Mouse (Mus musculus) CH12.LX (cell line): Measurements from ENCODE around the gene Pdlim1. TPM values are rescaled to one million over a fixed set of nuclear protein-coding genes. Genes with fewer than 3 reads are reported as not detected.

ENCODE experiments used
- DNase-seq: peaks from one replicate; pipeline ENCODE4 v3.0.0-alpha.2; 2013; ENCODE audit errors: extremely low read depth
- H3K27ac ChIP-seq: 2 replicates; pipeline ENCODE4 v1.5.1; 2012; ENCODE audit warnings: low read depth, mild to moderate bottlenecking, control low read depth, moderate library complexity; ENCODE audit not compliant: insufficient read depth
- H3K27me3 ChIP-seq: replicated peaks from 2 replicates; pipeline ENCODE3; 2012; ENCODE audit warnings: inconsistent platforms
- H3K36me3 ChIP-seq, 2 experiments: replicated peaks in 1 of 2; 2 replicates each; pipeline versions ENCODE3 to v1.6.1; 2012; ENCODE audit warnings: inconsistent platforms in 1 of 2, low read length in 1 of 2, mild to moderate bottlenecking in 1 of 2, mixed read lengths in 1 of 2, moderate library complexity in 1 of 2; ENCODE audit not compliant: control insufficient read depth in 1 of 2, insufficient read depth in 1 of 2
- H3K4me1 ChIP-seq, 2 experiments: 2 replicates each; pipeline ENCODE4 v1.6.1; 2012; ENCODE audit warnings: inconsistent platforms in 1 of 2, moderate library complexity in 1 of 2; ENCODE audit not compliant: insufficient read depth in 2 of 2, control insufficient read depth in 1 of 2
- H3K4me2 ChIP-seq: 2 replicates; pipeline ENCODE4 v1.6.1; 2012; ENCODE audit warnings: low read depth, mild to moderate bottlenecking, control low read depth; ENCODE audit not compliant: poor library complexity, insufficient read depth, severe bottlenecking
- H3K4me3 ChIP-seq, 3 experiments: fragments of 150-350 bp in 1 of 3; sonication (generic) in 1 of 3; replicated peaks in 1 of 3; 2 replicates each; pipeline versions ENCODE3 to v1.5.1; 2011 to 2012; ENCODE audit warnings: low read depth in 2 of 3, low read length in 2 of 3, mild to moderate bottlenecking in 2 of 3, moderate library complexity in 2 of 3, control low read depth in 1 of 3, improper control_type of control experiment in 1 of 3, inconsistent platforms in 1 of 3, mixed read lengths in 1 of 3; ENCODE audit not compliant: poor library complexity in 1 of 3
- H3K79me2 ChIP-seq: replicated peaks from 2 replicates; pipeline ENCODE4 v1.6.1; 2012; ENCODE audit warnings: mild to moderate bottlenecking, moderate library complexity; ENCODE audit not compliant: control insufficient read depth, poor library complexity, insufficient read depth, severe bottlenecking; ENCODE audit errors: extremely low read depth
- H3K9ac ChIP-seq: 2 replicates; pipeline ENCODE4 v1.6.1; 2012; ENCODE audit warnings: low read depth, mild to moderate bottlenecking, control low read depth, moderate library complexity; ENCODE audit not compliant: insufficient read depth
- H3K9me3 ChIP-seq: replicated peaks from 2 replicates; pipeline ENCODE3; 2012; ENCODE audit warnings: low read length, inconsistent platforms, mixed read lengths
- BHLHE40 ChIP-seq: IDR thresholded peaks from 2 replicates; pipeline ENCODE4 v1.6.1; 2011; ENCODE audit warnings: mild to moderate bottlenecking, low read depth, low read length, improper control_type of control experiment
- CTCF ChIP-seq, 2 experiments: IDR thresholded peaks in 1 of 2; conservative IDR thresholded peaks in 1 of 2; 2 replicates each; pipeline ENCODE4 v1.5.1; 2011 to 2012; ENCODE audit warnings: low read depth in 2 of 2, low read length in 2 of 2, improper control_type of control experiment in 1 of 2, inconsistent platforms in 1 of 2, mild to moderate bottlenecking in 1 of 2, moderate library complexity in 1 of 2
- E2F4 ChIP-seq: IDR thresholded peaks from 2 replicates; pipeline ENCODE4 v1.6.1; 2011; ENCODE audit warnings: low read depth, low read length, improper control_type of control experiment; ENCODE audit not compliant: insufficient replicate concordance
- ELF1 ChIP-seq: IDR thresholded peaks from 2 replicates; pipeline ENCODE4 v1.6.1; 2014; ENCODE audit warnings: low read depth, mild to moderate bottlenecking, inconsistent platforms, low read length, improper control_type of control experiment
- EP300 ChIP-seq: IDR thresholded peaks from 2 replicates; pipeline ENCODE4 v1.6.1; 2011; ENCODE audit warnings: low read length, improper control_type of control experiment
- GABPA ChIP-seq: IDR thresholded peaks from 2 replicates; pipeline ENCODE4 v1.6.1; 2012; ENCODE audit warnings: low read depth, low read length, improper control_type of control experiment, inconsistent platforms; ENCODE audit not compliant: insufficient replicate concordance
- HCFC1 ChIP-seq: IDR thresholded peaks from 2 replicates; pipeline ENCODE4 v1.6.1; 2012; ENCODE audit warnings: low read depth, mild to moderate bottlenecking, inconsistent platforms, low read length, improper control_type of control experiment
- IRF4 ChIP-seq: IDR thresholded peaks from 2 replicates; pipeline ENCODE4 v1.6.1; 2014; ENCODE audit warnings: low read depth, mild to moderate bottlenecking, inconsistent platforms, low read length, improper control_type of control experiment
- JUN ChIP-seq: IDR thresholded peaks from 2 replicates; pipeline ENCODE4 v1.6.1; 2011; ENCODE audit warnings: low read depth, mild to moderate bottlenecking, low read length, improper control_type of control experiment, moderate library complexity; ENCODE audit not compliant: insufficient read depth
- MAFK ChIP-seq: IDR thresholded peaks from 2 replicates; pipeline ENCODE4 v1.6.1; 2011; ENCODE audit warnings: low read length, improper control_type of control experiment; ENCODE audit not compliant: insufficient replicate concordance
- MAX ChIP-seq: IDR thresholded peaks from 2 replicates; pipeline ENCODE4 v1.6.1; 2011; ENCODE audit warnings: low read length, improper control_type of control experiment
- MXI1 ChIP-seq: IDR thresholded peaks from 2 replicates; pipeline ENCODE4 v1.6.1; 2011; ENCODE audit warnings: mild to moderate bottlenecking, low read depth, low read length, improper control_type of control experiment
- MYC ChIP-seq: IDR thresholded peaks from 2 replicates; pipeline ENCODE4 v1.6.1; 2011; ENCODE audit warnings: low read depth, mild to moderate bottlenecking, improper control_type of control experiment, low read length
- NELFE ChIP-seq: IDR thresholded peaks from 2 replicates; pipeline ENCODE4 v1.6.1; 2011; ENCODE audit warnings: low read depth, low read length, improper control_type of control experiment
- PAX5 ChIP-seq: IDR thresholded peaks from 2 replicates; pipeline ENCODE4 v1.6.1; 2012; ENCODE audit warnings: low read length, inconsistent platforms, mixed read lengths
- RAD21 ChIP-seq: IDR thresholded peaks from 2 replicates; pipeline ENCODE4 v1.6.1; 2011; ENCODE audit warnings: low read depth, mild to moderate bottlenecking, low read length, improper control_type of control experiment, moderate library complexity
- RCOR1 ChIP-seq: conservative IDR thresholded peaks from 2 replicates; pipeline ENCODE4 v1.6.1; 2012; ENCODE audit warnings: low read depth, mild to moderate bottlenecking, inconsistent platforms, low read length, improper control_type of control experiment
- SIN3A ChIP-seq: IDR thresholded peaks from 2 replicates; pipeline ENCODE4 v1.6.1; 2012; ENCODE audit warnings: low read length, improper control_type of control experiment, inconsistent platforms
- SMC3 ChIP-seq: IDR thresholded peaks from 2 replicates; pipeline ENCODE4 v1.6.1; 2011; ENCODE audit warnings: low read depth, low read length, improper control_type of control experiment
- TCF12 ChIP-seq: IDR thresholded peaks from 2 replicates; pipeline ENCODE4 v1.6.1; 2014; ENCODE audit warnings: low read depth, mild to moderate bottlenecking, inconsistent platforms, low read length, improper control_type of control experiment
- UBTF ChIP-seq: IDR thresholded peaks from 2 replicates; pipeline ENCODE4 v1.6.1; 2012; ENCODE audit warnings: low read depth, mild to moderate bottlenecking, inconsistent platforms, low read length, improper control_type of control experiment, moderate library complexity
- ZC3H11A ChIP-seq: IDR thresholded peaks from 2 replicates; pipeline ENCODE4 v1.6.1; 2012; ENCODE audit warnings: low read depth, mild to moderate bottlenecking, inconsistent platforms, low read length, improper control_type of control experiment
- ZKSCAN1 ChIP-seq: IDR thresholded peaks from 2 replicates; pipeline ENCODE4 v1.6.1; 2012; ENCODE audit warnings: low read depth, inconsistent platforms, low read length, improper control_type of control experiment, borderline replicate concordance
- ZMIZ1 ChIP-seq: IDR thresholded peaks from 2 replicates; pipeline ENCODE4 v1.6.1; 2012; ENCODE audit warnings: low read depth, mild to moderate bottlenecking, inconsistent platforms, low read length, improper control_type of control experiment
- dilution Hi-C: fragments of 300-500 bp; cut with MboI; formaldehyde crosslinking; loops from 2 replicates; pipeline ENCODE4 v1.14.3; 2020; ENCODE audit warnings: low sequenced_read_pairs; ENCODE audit not compliant: extremely low pct_unique_long_range_greater_than_20kb, extremely low pct_ligation_motif_present
- in situ Hi-C: fragments of 300-500 bp; cut with MboI; formaldehyde crosslinking; loops from 3 replicates; pipeline ENCODE4 v1.14.3; 2019; ENCODE audit warnings: low sequenced_read_pairs, low pct_ligation_motif_present, low pct_unique_long_range_greater_than_20kb, mixed read lengths
- polyA plus RNA-seq: library from polyadenylated mRNA; unstranded; fragments of >175 nt; gene quantifications from 2 replicates; pipeline ENCODE4 v1.2.1, GENCODE M21; 2012; ENCODE audit warnings: low read depth; ENCODE audit not compliant: insufficient read length
- total RNA-seq, 2 experiments: library from RNA; depleted of rRNA; stranded (reverse); fragments of 300-350 nt in 1 of 2; fragments of >200 nt in 1 of 2; gene quantifications; 2 replicates each; pipeline ENCODE4 v1.2.3; 2012 to 2014

Gene Pdlim1
- total and polyA plus RNA-seq, 3 experiments: 15.1 to 54.9 (median 18.7) TPM

DNA sequence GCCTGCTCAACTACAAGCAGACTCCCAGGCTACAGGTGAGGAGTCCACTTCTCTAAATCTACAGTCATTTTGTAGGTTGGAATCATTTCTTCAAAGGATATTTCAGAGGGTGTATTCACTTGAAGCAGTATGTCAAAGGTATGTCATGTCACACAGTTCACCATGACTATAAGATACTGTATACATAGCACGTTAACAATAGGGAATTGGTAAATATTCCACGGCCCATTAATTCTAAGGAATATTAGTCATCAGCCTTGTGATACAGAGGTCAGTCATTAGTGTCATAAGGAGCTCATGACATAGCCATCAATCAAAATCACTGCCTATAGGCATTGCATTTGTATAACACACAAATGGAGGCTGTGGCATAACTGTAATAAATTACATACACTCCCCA is 13.1 kb upstream of the Pdlim1 start:
- in situ Hi-C loops: no loop called here

DNA sequence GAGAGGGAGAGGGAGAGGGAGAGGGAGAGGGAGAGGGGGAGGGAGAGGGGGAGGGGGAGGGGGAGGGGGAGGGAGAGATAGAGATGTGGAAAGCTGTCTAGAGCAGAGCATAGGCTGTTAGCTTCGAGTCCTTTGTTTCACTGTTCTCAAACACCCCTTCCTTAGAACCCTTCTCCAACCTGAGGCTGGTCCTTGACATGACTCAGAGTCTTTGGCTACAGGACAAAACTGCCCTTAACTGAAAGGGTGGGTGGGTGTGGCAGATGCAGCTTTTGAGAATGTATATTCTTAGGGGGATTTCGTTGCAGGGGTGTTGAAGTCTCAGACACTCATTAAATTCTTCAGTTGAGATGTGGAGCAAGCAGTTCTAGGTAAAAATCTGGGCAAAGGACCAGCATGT is 11.8 kb upstream of the Pdlim1 start:
- H3K9me3 ChIP-seq: no peaks in the 10 kb centered on the region
- no peak for DNase-seq
- H3K27me3 ChIP-seq: no peaks in the 10 kb centered on the region
- dilution Hi-C loops: no loop called here
- TF ChIP-seq RAD21 (no peak), BHLHE40 (no peak), MAFK (no peak), GABPA (no peak), IRF4 (no peak), RCOR1 (no peak), ZMIZ1 (no peak), UBTF (no peak), HCFC1 (no peak), CTCF (conservative IDR thresholded peaks at IDR 0.05 in 1 of 2, IDR thresholded peaks at IDR 0.05 in 1 of 2; ENCODE audit: low read depth in 2 of 2, low read length in 2 of 2) (no peak), MYC (no peak), MAX (no peak), NELFE (no peak), JUN (no peak)
- in situ Hi-C loops: no loop called here
- no peak overlapping the region for H3K4me2 ChIP-seq
- no peaks in the 10 kb centered on the region for H3K36me3 ChIP-seq
- no peak overlapping the region for H3K9ac ChIP-seq
- H3K27ac ChIP-seq: no peak overlapping the region
- H3K79me2 ChIP-seq: no peaks in the 10 kb centered on the region
- peaks cover 2 to 3% of the 10 kb centered on the region in 2 experiments; a peak in 2 of 4 replicates for H3K4me1 ChIP-seq
- H3K4me3 ChIP-seq: no peak overlapping the region

More for the DNA sequence above, 13.1 kb upstream of the Pdlim1 start:
- no peak for DNase-seq
- no peak overlapping the region for H3K4me2 ChIP-seq
- H3K9ac ChIP-seq: no peak overlapping the region
- H3K27ac ChIP-seq: no peak overlapping the region
- H3K27me3 ChIP-seq: no peaks in the 10 kb centered on the region
- dilution Hi-C loops: no loop called here
- H3K4me3 ChIP-seq: no peak overlapping the region
- no peaks in the 10 kb centered on the region for H3K9me3 ChIP-seq
- no peaks in the 10 kb centered on the region for H3K36me3 ChIP-seq
- peaks cover 0 to 3% of the 10 kb centered on the region in 2 experiments; a peak in 1 of 4 replicates for H3K4me1 ChIP-seq
- TF ChIP-seq SIN3A (no peak), IRF4 (no peak), ZKSCAN1 (no peak), ZMIZ1 (no peak), ZC3H11A (no peak), CTCF (conservative IDR thresholded peaks at IDR 0.05 in 1 of 2, IDR thresholded peaks at IDR 0.05 in 1 of 2; ENCODE audit: low read depth in 2 of 2, low read length in 2 of 2) (no peak), JUN (no peak), PAX5 (no peak), EP300 (no peak), ELF1 (no peak), TCF12 (no peak), E2F4 (no peak), RCOR1 (no peak), MXI1 (no peak), GABPA (no peak), NELFE (no peak), SMC3 (no peak)
- H3K79me2 ChIP-seq: no peaks in the 10 kb centered on the region
